Mouse (Mus musculus): ENCODE data around the gene 4930432K21Rik. TPM values are rescaled to one million over a fixed set of nuclear protein-coding genes. Genes with fewer than 3 reads are reported as not detected.

4930432K21Rik gene
- total and polyA plus RNA-seq, 3 experiments: 0.09 TPM; not detected in 2

- H3K4me3 ChIP-seq (replicated peaks in 1 of 3; ENCODE audit: low read depth in 2 of 3, low read length in 2 of 3, poor library complexity in 1 of 3): no peak overlapping the region
Observed at GRCm38 (mm10) chr8:84170096-84170495, 22.3 kb downstream of the 4930432K21Rik start.

GRCm38 (mm10) chr8:84173861-84174260 is 26.0 kb downstream of the 4930432K21Rik start:
- no peak overlapping the region for H3K4me3 ChIP-seq (replicated peaks in 1 of 3; ENCODE audit: low read depth in 2 of 3, low read length in 2 of 3, poor library complexity in 1 of 3)
- H3K9ac ChIP-seq (ENCODE audit: insufficient read depth, low read depth): no peak overlapping the region
- H3K4me1 ChIP-seq (ENCODE audit: control insufficient read depth in 1 of 2, insufficient read depth in 2 of 2): peaks cover 5 to 11% of the 10 kb centered on the region in 2 experiments
- H3K9me3 ChIP-seq (replicated peaks; ENCODE audit: low read length): no peaks in the 10 kb centered on the region
- in situ Hi-C loops (cut with MboI; ENCODE audit: low pct_ligation_motif_present, low pct_unique_long_range_greater_than_20kb, low sequenced_read_pairs): loop anchor here (5.0 kb wide), 1 partner anchor 137 kb away; no protein-coding TSS in a partner anchor
- H3K27me3 ChIP-seq (replicated peaks): peaks cover 73% of the 10 kb centered on the region
- H3K4me2 ChIP-seq (ENCODE audit: insufficient read depth, low read depth, poor library complexity, severe bottlenecking): 0 out of 2 replicates have a peak overlapping the region, but pooled peaks have one; percentile 18
- no peak overlapping the region for H3K27ac ChIP-seq (ENCODE audit: insufficient read depth, low read depth)
- TF ChIP-seq POLR2A (IDR thresholded peaks at IDR 0.05; ENCODE audit: low read depth, low read length) (no peak), UBTF (IDR thresholded peaks at IDR 0.05; ENCODE audit: low read depth, low read length) (no peak), MEF2A (IDR thresholded peaks at IDR 0.05; ENCODE audit: borderline replicate concordance, low read depth, low read length) (no peak), NELFE (IDR thresholded peaks at IDR 0.05; ENCODE audit: low read depth, low read length) (0 out of 2 replicates have a peak, but pooled peaks have one; percentile 30), ZMIZ1 (IDR thresholded peaks at IDR 0.05; ENCODE audit: low read depth, low read length) (no peak), ZKSCAN1 (IDR thresholded peaks at IDR 0.05; ENCODE audit: borderline replicate concordance, low read depth, low read length) (no peak), ZNF384 (IDR thresholded peaks at IDR 0.05; ENCODE audit: low read depth, low read length) (no peak), PAX5 (IDR thresholded peaks at IDR 0.05; ENCODE audit: low read length) (no peak), ZC3H11A (IDR thresholded peaks at IDR 0.05; ENCODE audit: low read depth, low read length) (peak; percentile 71), CTCF (conservative IDR thresholded peaks at IDR 0.05 in 1 of 2, IDR thresholded peaks at IDR 0.05 in 1 of 2; ENCODE audit: low read depth in 2 of 2, low read length in 2 of 2) (peak; percentile 32 to 93; a peak in 3 of 4 replicates), JUND (conservative IDR thresholded peaks at IDR 0.05; ENCODE audit: low read depth, low read length) (no peak), MAX (IDR thresholded peaks at IDR 0.05; ENCODE audit: low read length) (no peak), ETS1 (conservative IDR thresholded peaks at IDR 0.05; ENCODE audit: low read depth, low read length) (no peak), SMC3 (IDR thresholded peaks at IDR 0.05; ENCODE audit: low read depth, low read length) (peak; percentile 98), CHD2 (IDR thresholded peaks at IDR 0.05; ENCODE audit: low read length) (no peak), TBP (conservative IDR thresholded peaks at IDR 0.05; ENCODE audit: low read depth, low read length) (no peak), ELF1 (IDR thresholded peaks at IDR 0.05; ENCODE audit: low read depth, low read length) (0 out of 2 replicates have a peak, but pooled peaks have one; percentile 10), RAD21 (IDR thresholded peaks at IDR 0.05; ENCODE audit: low read depth, low read length) (peak; percentile 80), MAZ (IDR thresholded peaks at IDR 0.05; ENCODE audit: low read depth, low read length) (no peak), MXI1 (IDR thresholded peaks at IDR 0.05; ENCODE audit: low read depth, low read length) (no peak), CHD1 (IDR thresholded peaks at IDR 0.05; ENCODE audit: low read depth, low read length) (no peak), NRF1 (IDR thresholded peaks at IDR 0.05; ENCODE audit: low read depth, low read length) (no peak), GABPA (IDR thresholded peaks at IDR 0.05; ENCODE audit: insufficient replicate concordance, low read depth, low read length) (no peak), KAT2A (IDR thresholded peaks at IDR 0.05; ENCODE audit: insufficient replicate concordance, low read length) (no peak), SIN3A (IDR thresholded peaks at IDR 0.05; ENCODE audit: low read length) (no peak)
- DNase-seq (ENCODE audit: extremely low read depth): peak; percentile 64
- no peaks in the 10 kb centered on the region for H3K36me3 ChIP-seq (replicated peaks in 1 of 2; ENCODE audit: control insufficient read depth in 1 of 2, insufficient read depth in 1 of 2, low read length in 1 of 2)
- no peaks in the 10 kb centered on the region for H3K79me2 ChIP-seq (replicated peaks; ENCODE audit: control insufficient read depth, extremely low read depth, insufficient read depth, poor library complexity, severe bottlenecking)
- dilution Hi-C loops (cut with MboI; ENCODE audit: extremely low pct_ligation_motif_present, extremely low pct_unique_long_range_greater_than_20kb, low sequenced_read_pairs): no loop called here

More at GRCm38 (mm10) chr8:84170096-84170495, 22.3 kb downstream of the 4930432K21Rik start:
- no peak overlapping the region for H3K27ac ChIP-seq (ENCODE audit: insufficient read depth, low read depth)
- in situ Hi-C loops (cut with MboI; ENCODE audit: low pct_ligation_motif_present, low pct_unique_long_range_greater_than_20kb, low sequenced_read_pairs): loop anchor here (5.0 kb wide), 1 partner anchor 133 kb away; no protein-coding TSS in a partner anchor
- no peaks in the 10 kb centered on the region for H3K79me2 ChIP-seq (replicated peaks; ENCODE audit: control insufficient read depth, extremely low read depth, insufficient read depth, poor library complexity, severe bottlenecking)
- no peak for DNase-seq (ENCODE audit: extremely low read depth)
- H3K4me2 ChIP-seq (ENCODE audit: insufficient read depth, low read depth, poor library complexity, severe bottlenecking): no peak overlapping the region
- H3K4me1 ChIP-seq (ENCODE audit: control insufficient read depth in 1 of 2, insufficient read depth in 2 of 2): peaks cover 5 to 14% of the 10 kb centered on the region in 2 experiments
- no peaks in the 10 kb centered on the region for H3K36me3 ChIP-seq (replicated peaks in 1 of 2; ENCODE audit: control insufficient read depth in 1 of 2, insufficient read depth in 1 of 2, low read length in 1 of 2)
- dilution Hi-C loops (cut with MboI; ENCODE audit: extremely low pct_ligation_motif_present, extremely low pct_unique_long_range_greater_than_20kb, low sequenced_read_pairs): no loop called here
- TF ChIP-seq BHLHE40 (IDR thresholded peaks at IDR 0.05; ENCODE audit: low read depth, low read length) (no peak), ZKSCAN1 (IDR thresholded peaks at IDR 0.05; ENCODE audit: borderline replicate concordance, low read depth, low read length) (no peak), MAX (IDR thresholded peaks at IDR 0.05; ENCODE audit: low read length) (no peak), MYC (IDR thresholded peaks at IDR 0.05; ENCODE audit: low read depth, low read length) (no peak), ZC3H11A (IDR thresholded peaks at IDR 0.05; ENCODE audit: low read depth, low read length) (no peak), SMC3 (IDR thresholded peaks at IDR 0.05; ENCODE audit: low read depth, low read length) (no peak), RCOR1 (conservative IDR thresholded peaks at IDR 0.05; ENCODE audit: low read depth, low read length) (no peak), MAFK (IDR thresholded peaks at IDR 0.05; ENCODE audit: insufficient replicate concordance, low read length) (no peak), CHD2 (IDR thresholded peaks at IDR 0.05; ENCODE audit: low read length) (no peak), GABPA (IDR thresholded peaks at IDR 0.05; ENCODE audit: insufficient replicate concordance, low read depth, low read length) (no peak), MAZ (IDR thresholded peaks at IDR 0.05; ENCODE audit: low read depth, low read length) (no peak), CTCF (conservative IDR thresholded peaks at IDR 0.05 in 1 of 2, IDR thresholded peaks at IDR 0.05 in 1 of 2; ENCODE audit: low read depth in 2 of 2, low read length in 2 of 2) (no peak), EP300 (IDR thresholded peaks at IDR 0.05; ENCODE audit: low read length) (no peak), JUND (conservative IDR thresholded peaks at IDR 0.05; ENCODE audit: low read depth, low read length) (no peak), ZNF384 (IDR thresholded peaks at IDR 0.05; ENCODE audit: low read depth, low read length) (no peak), TCF12 (IDR thresholded peaks at IDR 0.05; ENCODE audit: low read depth, low read length) (no peak), E2F4 (IDR thresholded peaks at IDR 0.05; ENCODE audit: insufficient replicate concordance, low read depth, low read length) (no peak), TBP (conservative IDR thresholded peaks at IDR 0.05; ENCODE audit: low read depth, low read length) (no peak), POLR2AphosphoS2 (IDR thresholded peaks at IDR 0.05; ENCODE audit: low read depth, low read length) (no peak)
- no peaks in the 10 kb centered on the region for H3K9me3 ChIP-seq (replicated peaks; ENCODE audit: low read length)
- H3K27me3 ChIP-seq (replicated peaks): peaks cover 73% of the 10 kb centered on the region
- H3K9ac ChIP-seq (ENCODE audit: insufficient read depth, low read depth): no peak overlapping the region
